Mouse (Mus musculus) testis, adult 2 months (tissue): ENCODE measurements around the gene Wdr93. TPM values are rescaled to one million over a fixed set of nuclear protein-coding genes. Genes with fewer than 3 reads are reported as not detected.

ENCODE experiments used
- H3K27ac ChIP-seq: fragments of 200-500 bp; 2 replicates; pipeline ENCODE4 v1.5.1; 2012; ENCODE audit warnings: low read depth, low read length; ENCODE audit not compliant: control insufficient read depth, insufficient read depth
- H3K27me3 ChIP-seq: fragments of 200-500 bp; 2 replicates; pipeline ENCODE4 v1.6.1; 2012; ENCODE audit warnings: mild to moderate bottlenecking, low read length, moderate library complexity; ENCODE audit not compliant: control insufficient read depth, insufficient read depth
- H3K36me3 ChIP-seq: fragments of 200-500 bp; 2 replicates; pipeline ENCODE4 v1.6.1; 2012; ENCODE audit warnings: mild to moderate bottlenecking, low read length; ENCODE audit not compliant: control insufficient read depth, insufficient read depth
- H3K4me1 ChIP-seq: fragments of 200-500 bp; 2 replicates; pipeline ENCODE4 v1.6.1; 2012; ENCODE audit warnings: low read length; ENCODE audit not compliant: control insufficient read depth, insufficient read depth
- H3K4me3 ChIP-seq: fragments of 200-500 bp; 2 replicates; pipeline ENCODE4 v1.5.1; 2012; ENCODE audit warnings: low read depth, mild to moderate bottlenecking, low read length, moderate library complexity, mixed read lengths; ENCODE audit not compliant: control insufficient read depth
- CTCF ChIP-seq: fragments of 200-500 bp; IDR thresholded peaks from 2 replicates; pipeline ENCODE4 v1.5.1; 2012; ENCODE audit warnings: low read depth, mild to moderate bottlenecking, inconsistent platforms, low read length, moderate library complexity; ENCODE audit not compliant: control insufficient read depth, insufficient read depth, insufficient replicate concordance
- POLR2A ChIP-seq: fragments of 200-500 bp; IDR thresholded peaks from 2 replicates; pipeline ENCODE4 v1.6.1; 2012; ENCODE audit warnings: low read depth, mild to moderate bottlenecking, inconsistent platforms, low read length, moderate library complexity; ENCODE audit not compliant: control insufficient read depth
- polyA plus RNA-seq: library from polyadenylated mRNA; depleted of rRNA; stranded (reverse); fragments of >200 nt; gene quantifications from 2 replicates; pipeline ENCODE4 v1.2.3, GENCODE M21; 2012; rRNA removed

Gene Wdr93
- polyA plus RNA-seq, 1 experiment, result 36.9 TPM

- no peaks in the 10 kb centered on the region for H3K36me3 ChIP-seq
- no peak overlapping the region for H3K4me3 ChIP-seq
- peaks cover 5% of the 10 kb centered on the region for H3K4me1 ChIP-seq
- H3K27me3 ChIP-seq, result no peaks in the 10 kb centered on the region
- TF ChIP-seq POLR2A (no peak), CTCF (no peak)
- no peak overlapping the region for H3K27ac ChIP-seq
Measured at GRCm38 (mm10) chr7:79819996-79820395, 77.0 kb downstream of the Wdr93 start.

- H3K27ac ChIP-seq, result no peak overlapping the region
- peaks cover 7% of the 10 kb centered on the region for H3K4me1 ChIP-seq
- no peaks in the 10 kb centered on the region for H3K27me3 ChIP-seq
- no peak for TF ChIP-seq CTCF
- TF ChIP-seq POLR2A, result no peak
- H3K4me3 ChIP-seq, result no peak overlapping the region
- H3K36me3 ChIP-seq, result no peaks in the 10 kb centered on the region
Measured at GRCm38 (mm10) chr7:79822092-79822695, 79.2 kb downstream of the Wdr93 start.

- no peaks in the 10 kb centered on the region for H3K36me3 ChIP-seq
- no peaks in the 10 kb centered on the region for H3K27me3 ChIP-seq
- no peak for TF ChIP-seq POLR2A
- TF ChIP-seq CTCF, result no peak
- H3K4me1 ChIP-seq, result peaks cover 2% of the 10 kb centered on the region
- no peak overlapping the region for H3K27ac ChIP-seq
- no peak overlapping the region for H3K4me3 ChIP-seq
Measured at GRCm38 (mm10) chr7:79828341-79828740, 85.4 kb downstream of the Wdr93 start.

GRCm38 (mm10) chr7:79831145-79831544 lies 88.2 kb downstream of the Wdr93 start:
- TF ChIP-seq POLR2A, result no peak
- TF ChIP-seq CTCF, result no peak
- Histone ChIP-seq H3K4me3 (no peak overlapping the region), H3K27ac (no peak overlapping the region)

GRCm38 (mm10) chr7:79831585-79831984 lies 88.6 kb downstream of the Wdr93 start:
- Histone ChIP-seq H3K36me3 (no peaks in the 10 kb centered on the region), H3K27ac (no peak overlapping the region; the same call in 1 of the 2 replicates), H3K27me3 (no peaks in the 10 kb centered on the region), H3K4me3 (no peak overlapping the region), H3K4me1 (no peaks in the 10 kb centered on the region)
- no peak for TF ChIP-seq POLR2A
- TF ChIP-seq CTCF, result no peak

More at GRCm38 (mm10) chr7:79831145-79831544, 88.2 kb downstream of the Wdr93 start:
- Histone ChIP-seq H3K4me1 (peaks cover 2% of the 10 kb centered on the region), H3K27me3 (no peaks in the 10 kb centered on the region), H3K36me3 (no peaks in the 10 kb centered on the region)

- no peak overlapping the region for H3K27ac ChIP-seq
- H3K27me3 ChIP-seq, result no peaks in the 10 kb centered on the region
- no peaks in the 10 kb centered on the region for H3K4me1 ChIP-seq
- H3K36me3 ChIP-seq, result no peaks in the 10 kb centered on the region
- no peak overlapping the region for H3K4me3 ChIP-seq
- TF ChIP-seq CTCF, result no peak
- TF ChIP-seq POLR2A, result no peak
Measured at GRCm38 (mm10) chr7:79832980-79833379, 90.0 kb downstream of the Wdr93 start.

- Histone ChIP-seq H3K4me3 (no peak overlapping the region), H3K27me3 (no peaks in the 10 kb centered on the region), H3K4me1 (no peaks in the 10 kb centered on the region), H3K36me3 (no peaks in the 10 kb centered on the region), H3K27ac (no peak overlapping the region)
- no peak for TF ChIP-seq CTCF
- TF ChIP-seq POLR2A, result no peak
Measured at GRCm38 (mm10) chr7:79835196-79835595, 92.2 kb downstream of the Wdr93 start.

Other genes starting within 250 kb of the Wdr93 start
- 43.5 and 44.2 TPM in 2 replicates for gene Rhcg, start 125.5 kb upstream of the Wdr93 start, polyA plus RNA-seq
- 1.8 and 1.9 TPM in 2 replicates for gene Ticrr, start 83.0 kb upstream of the Wdr93 start, polyA plus RNA-seq
- gene Kif7, start 27.4 kb upstream of the Wdr93 start, polyA plus RNA-seq, result 1.2 and 1.3 TPM in 2 replicates
- 3.2 and 4.9 TPM in 2 replicates for gene Plin1, start 10.3 kb upstream of the Wdr93 start, polyA plus RNA-seq
- gene Pex11a, start within 50 bp of the Wdr93 start, polyA plus RNA-seq, result 35.3 and 37.8 TPM in 2 replicates
- 101 and 134 TPM in 2 replicates for gene Mesp1, start 50.6 kb downstream of the Wdr93 start, polyA plus RNA-seq
- gene Mesp2, start 67.6 kb downstream of the Wdr93 start, polyA plus RNA-seq, result 6.4 and 7.0 TPM in 2 replicates
- 1.7 and 2.3 TPM in 2 replicates for gene Anpep, start 117.9 kb downstream of the Wdr93 start, polyA plus RNA-seq
- 5.6 and 6.3 TPM in 2 replicates for gene Ap3s2, start 177.5 kb downstream of the Wdr93 start, polyA plus RNA-seq
- gene Arpin, start 192.2 kb downstream of the Wdr93 start, polyA plus RNA-seq, result 0.43 and 0.51 TPM in 2 replicates